Mouse (Mus musculus) effector memory CD4-positive, alpha-beta T cell, adult 5 months (primary cell): ENCODE results near the gene Tom1l2. TPM values are rescaled to one million over a fixed set of nuclear protein-coding genes. Genes with fewer than 3 reads are reported as not detected.

Source experiments
- polyA plus RNA-seq: library from polyadenylated mRNA; unstranded; fragments of 100-300 nt; shearing (Covaris generic); gene quantifications from one replicate; pipeline ENCODE4 v1.2.1, GENCODE M21; 2017

The Tom1l2 gene
- 26.3 TPM for polyA plus RNA-seq

GRCm38 (mm10) chr11:60352559-60353411 is at the start of gene Tom1l2, which contains the start of gene Drc3:
Tom1l2 (minus strand) TSS chr11:60352905.
Drc3 (plus strand) TSS chr11:60353329.

GRCm38 (mm10) chr11:60222469-60223236 is 130.1 kb downstream of the Tom1l2 start, which contains the start of gene Srebf1:
Srebf1 (minus strand) TSS chr11:60222581.

Other genes starting within 250 kb of the Tom1l2 start
- 16.9 TPM for gene Rai1, start 247.9 kb downstream of the Tom1l2 start, polyA plus RNA-seq
- gene Srebf1, start 130.3 kb downstream of the Tom1l2 start, polyA plus RNA-seq = 52.8 TPM
- gene Drc3, start 424 bp upstream of the Tom1l2 start, polyA plus RNA-seq = 0.26 TPM
- gene Gid4, start 64.2 kb upstream of the Tom1l2 start, polyA plus RNA-seq = 13.5 TPM
- gene Atpaf2, start 65.6 kb upstream of the Tom1l2 start, polyA plus RNA-seq = 27.1 TPM
- gene Drg2, start 101.7 kb upstream of the Tom1l2 start, polyA plus RNA-seq = 37.4 TPM
- gene Myo15, start 116.4 kb upstream of the Tom1l2 start, polyA plus RNA-seq = not detected
- gene Alkbh5, start 183.5 kb upstream of the Tom1l2 start, polyA plus RNA-seq = 46.0 TPM